Mouse (Mus musculus) lung, postnatal 36 days (tissue): ENCODE data around the gene Akt1s1.

Experiments
- DNase-seq: peaks from one replicate; pipeline ENCODE4 v3.0.0; 2022; ENCODE audit warnings: mixed read lengths

The Akt1s1 gene

DNA sequence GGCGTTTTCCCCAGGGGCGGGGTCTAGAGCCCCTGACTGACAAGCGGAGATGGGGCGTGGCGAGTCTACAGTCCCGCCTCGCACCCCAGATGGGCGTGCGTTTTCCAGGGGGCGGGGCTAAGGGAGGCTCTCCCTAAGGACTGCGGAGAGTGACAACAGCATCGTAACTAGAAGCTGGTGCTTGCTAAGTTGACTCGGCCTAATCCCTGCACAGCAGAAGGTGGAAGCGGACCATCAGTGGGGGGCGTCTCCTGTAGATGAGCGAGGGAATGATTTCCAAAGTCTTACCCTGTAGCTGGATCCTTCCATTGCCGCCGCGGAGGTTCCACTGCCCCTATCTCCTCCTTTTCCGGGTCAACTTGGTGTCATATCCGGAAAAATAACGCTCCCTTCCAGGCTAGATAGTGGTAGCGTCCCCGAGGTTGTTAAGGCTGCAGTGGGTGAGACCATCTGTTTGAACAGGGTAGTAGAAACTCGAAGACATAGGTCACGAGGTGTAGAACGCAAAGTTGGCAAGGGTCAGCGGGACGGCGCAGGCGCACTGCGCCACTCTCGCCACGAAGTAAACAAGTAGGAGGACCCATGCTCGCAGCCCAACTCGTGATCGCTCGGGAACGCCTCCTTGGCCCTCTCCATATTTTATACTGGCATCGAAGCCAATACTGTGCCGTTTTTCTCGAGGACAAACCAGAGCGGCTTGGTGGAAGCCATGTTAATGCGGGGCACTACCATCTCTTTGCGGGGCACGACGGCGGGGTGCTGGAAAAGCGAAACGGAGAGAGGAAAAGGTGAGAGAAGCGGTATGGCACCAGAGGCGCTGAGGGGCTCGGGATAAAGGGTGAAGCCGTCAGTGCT, at the start of gene Akt1s1, which contains the start of gene Tbc1d17:
Akt1s1 (plus strand) TSS at position 431 of the 855 bp plus-strand sequence.
Tbc1d17 (minus strand) TSS at position 519 of the 855 bp plus-strand sequence.
- peak; percentile 100 for DNase-seq

DNA sequence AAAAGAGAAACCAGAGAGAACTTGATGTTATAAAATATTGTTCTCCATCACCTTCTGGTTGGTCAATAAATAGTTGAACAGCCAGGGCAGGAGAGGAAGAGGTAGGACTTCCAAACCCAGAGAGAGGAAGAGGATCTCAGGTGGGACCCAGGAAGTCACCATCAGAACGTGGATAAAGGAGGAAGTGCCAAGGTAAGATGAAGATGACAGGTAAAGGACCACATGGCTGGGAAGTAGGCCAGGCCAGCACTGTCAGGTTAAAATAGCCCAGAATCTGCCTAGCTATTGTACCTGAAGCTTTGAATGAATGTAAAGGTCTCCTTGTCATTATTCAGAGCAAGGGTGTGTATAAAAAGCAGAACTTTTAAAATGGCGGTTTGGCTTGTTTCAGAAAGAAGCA, 39.9 kb upstream of the Akt1s1 start:
- no peak for DNase-seq

DNA sequence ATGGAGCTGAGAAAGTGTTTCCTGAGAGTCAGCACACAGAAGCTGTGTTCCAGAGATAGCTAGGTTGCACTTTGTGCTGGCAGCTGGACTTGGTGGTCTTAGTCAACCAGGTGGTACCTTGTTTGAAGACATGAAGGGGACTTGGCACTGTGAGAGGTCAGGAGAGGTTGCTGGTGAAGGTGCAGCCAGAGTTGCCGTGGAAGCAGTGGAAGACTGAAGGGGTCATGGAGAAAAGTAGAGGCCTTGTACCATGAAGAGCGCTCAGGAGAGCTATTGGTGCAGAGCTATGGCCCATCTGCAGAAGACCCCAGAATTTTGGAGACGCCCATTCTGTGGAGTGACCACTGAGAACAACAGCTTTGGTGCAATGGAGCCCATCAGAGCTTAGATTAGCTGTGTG, 39.3 kb upstream of the Akt1s1 start:
- no peak for DNase-seq

- DNase-seq, result no peak
Measured at GRCm38 (mm10) chr7:44810365-44810764, 38.4 kb upstream of the Akt1s1 start.

DNA sequence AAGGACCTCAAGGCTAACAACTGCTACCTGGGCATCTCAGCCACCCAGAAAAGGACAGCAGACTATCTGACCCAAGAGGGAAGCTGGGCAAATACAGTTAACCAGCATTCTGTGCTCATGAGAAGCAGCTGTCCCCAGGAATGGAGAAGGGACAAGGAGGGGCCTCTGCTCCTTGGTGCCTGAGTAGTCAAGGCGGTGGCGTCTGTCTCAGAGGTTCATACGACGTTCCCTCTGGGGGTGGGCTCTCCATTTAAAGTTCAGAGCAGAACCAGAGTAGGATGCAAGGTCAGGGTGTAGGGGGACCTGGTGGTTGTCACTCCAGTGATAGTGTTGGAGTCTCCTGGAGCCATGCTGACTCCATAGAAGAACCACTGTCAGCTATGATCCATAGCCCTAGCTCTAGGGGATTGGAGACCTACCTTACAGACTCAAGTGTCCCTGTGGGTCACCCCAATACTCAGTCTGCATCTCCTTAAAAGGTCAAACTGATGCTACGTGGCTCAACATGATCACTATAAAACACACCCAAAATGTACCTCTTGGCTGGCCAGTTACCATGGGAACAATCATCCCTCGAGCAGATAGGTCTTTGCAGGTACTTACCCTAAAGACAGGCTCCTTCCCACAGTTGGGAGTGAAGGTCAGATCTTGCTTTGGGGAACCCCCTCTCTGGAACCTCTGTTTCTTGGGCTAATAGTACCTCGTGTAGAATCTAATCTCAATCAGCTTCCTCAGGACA, 37.8 kb upstream of the Akt1s1 start:
- DNase-seq, result no peak

DNA sequence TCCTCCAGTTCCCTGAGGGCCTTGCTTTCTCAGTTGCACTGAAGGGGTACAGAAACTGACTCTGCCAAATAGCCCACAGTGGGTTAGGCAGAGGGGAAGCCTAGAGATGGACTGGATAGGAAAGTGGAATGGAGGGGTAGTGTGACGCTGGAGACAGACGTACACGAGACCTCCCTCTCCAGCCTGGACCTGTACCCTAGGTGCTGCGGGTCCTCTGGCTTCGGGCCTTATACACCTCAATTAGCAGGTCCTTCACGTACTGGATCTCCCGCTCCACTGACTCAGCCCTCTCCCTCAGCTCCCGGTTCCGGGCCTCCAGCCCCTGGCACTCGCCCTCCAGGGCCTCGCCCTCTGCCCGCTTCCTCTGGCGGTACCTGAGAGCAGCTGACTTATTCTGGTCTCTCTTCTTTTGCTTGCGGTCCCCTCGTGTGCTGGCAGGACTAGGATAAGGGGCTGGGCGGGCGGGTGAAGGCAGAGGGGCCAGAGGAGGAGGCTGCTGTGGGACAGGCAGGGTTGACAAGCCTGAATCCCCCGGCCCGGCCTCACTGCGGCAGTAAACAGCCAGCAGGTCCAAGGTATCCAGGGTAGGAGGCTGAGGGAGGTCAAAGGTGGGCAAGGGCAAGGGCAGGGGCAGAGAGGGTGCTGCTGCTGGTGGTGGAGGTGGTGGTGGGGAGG, 36.0 kb upstream of the Akt1s1 start:
- no peak for DNase-seq

DNA sequence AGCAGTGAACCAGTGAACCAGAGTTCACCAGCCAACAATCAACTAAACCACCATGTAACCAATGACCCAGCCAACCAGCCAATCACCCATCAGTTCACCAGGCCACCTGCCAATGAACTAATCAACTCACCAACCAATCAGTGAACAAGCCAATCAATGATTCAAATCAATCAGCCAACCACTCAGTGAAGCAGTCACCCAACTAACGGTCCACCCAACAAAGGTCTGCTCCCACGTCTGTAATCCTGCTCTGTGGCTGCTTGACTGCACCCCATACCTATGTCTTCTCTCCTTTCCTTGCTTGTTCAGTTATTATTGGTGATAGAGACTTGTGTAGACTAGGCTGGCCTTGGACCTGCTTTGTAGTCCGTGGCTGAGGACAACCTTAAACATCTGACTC, 34.8 kb upstream of the Akt1s1 start:
- DNase-seq, result no peak

GRCm38 (mm10) chr7:44814423-44814822, 34.4 kb upstream of the Akt1s1 start:
- DNase-seq, result no peak

DNA sequence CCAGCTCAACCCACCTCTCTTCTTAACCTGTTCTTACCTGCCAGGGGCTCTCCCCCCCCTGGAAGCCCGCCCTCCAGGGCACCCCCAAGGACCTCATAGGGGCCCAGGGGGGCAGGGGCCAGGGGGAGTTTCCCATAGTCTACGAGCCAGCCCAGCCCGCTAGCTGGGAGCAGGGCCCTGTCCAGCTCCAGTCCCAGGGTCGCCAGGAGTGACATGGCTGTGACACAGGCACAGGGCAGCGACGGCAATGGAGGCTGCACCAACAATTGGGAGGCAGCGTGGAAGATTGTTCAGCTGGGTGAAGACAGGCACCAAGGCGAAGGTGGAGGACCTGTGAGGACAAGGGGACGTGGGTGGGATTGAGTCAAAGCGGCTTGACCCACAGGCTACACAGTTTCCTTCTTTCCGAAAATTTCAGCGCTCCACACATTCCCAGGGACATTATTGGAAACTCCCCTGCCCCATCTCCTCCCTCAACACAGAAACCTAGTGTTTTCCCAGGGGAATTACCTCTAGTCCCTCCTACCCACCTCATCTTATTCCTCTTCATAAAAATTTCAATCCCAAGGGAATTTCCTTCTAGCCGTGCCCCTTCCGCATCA, 33.7 kb upstream of the Akt1s1 start:
- no peak for DNase-seq

DNA sequence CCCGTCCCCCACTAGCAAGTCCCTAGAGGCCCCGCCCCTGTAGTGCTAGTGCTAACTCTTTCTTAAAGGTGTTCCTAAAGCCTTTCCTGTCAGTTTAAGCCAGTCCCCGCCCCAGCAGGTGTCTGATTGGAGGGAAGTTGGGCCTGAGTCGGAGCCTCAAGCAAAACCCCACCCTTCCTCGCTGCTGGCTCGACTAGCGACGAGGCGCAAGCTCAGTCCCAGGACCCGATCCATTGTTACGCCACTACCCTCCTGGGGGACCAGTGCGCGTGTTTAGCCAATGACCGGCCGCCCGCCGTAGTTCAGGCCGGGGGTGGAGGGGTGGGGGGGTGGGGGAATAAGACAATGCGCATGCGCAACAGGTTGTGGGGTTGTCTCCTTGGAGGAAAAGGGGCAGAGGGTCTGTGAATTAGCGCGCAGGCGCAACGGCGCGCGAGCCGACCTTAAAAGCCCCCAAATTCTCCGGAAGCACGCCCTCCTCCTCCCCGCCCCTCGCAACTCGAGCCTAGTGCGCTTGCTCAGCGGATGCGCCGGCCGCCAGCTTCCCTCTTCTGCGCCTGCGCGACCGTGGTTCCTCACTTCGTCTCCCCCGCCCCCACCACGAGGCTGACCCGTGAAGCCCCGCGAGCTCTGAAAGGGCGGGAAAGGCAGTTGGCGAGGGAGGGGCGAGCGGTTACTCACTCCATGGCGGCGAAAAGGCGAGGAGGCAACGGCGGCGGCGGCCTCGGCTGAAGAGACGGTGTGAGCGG, 32.9 kb upstream of the Akt1s1 start, which contains the start of the genes Nup62 and Il4i1:
Nup62 (plus strand) TSS at position 368 of the 749 bp plus-strand sequence.
Il4i1 (plus strand) TSS at position 667 of the 749 bp plus-strand sequence.
- peak; percentile 99 for DNase-seq

DNA sequence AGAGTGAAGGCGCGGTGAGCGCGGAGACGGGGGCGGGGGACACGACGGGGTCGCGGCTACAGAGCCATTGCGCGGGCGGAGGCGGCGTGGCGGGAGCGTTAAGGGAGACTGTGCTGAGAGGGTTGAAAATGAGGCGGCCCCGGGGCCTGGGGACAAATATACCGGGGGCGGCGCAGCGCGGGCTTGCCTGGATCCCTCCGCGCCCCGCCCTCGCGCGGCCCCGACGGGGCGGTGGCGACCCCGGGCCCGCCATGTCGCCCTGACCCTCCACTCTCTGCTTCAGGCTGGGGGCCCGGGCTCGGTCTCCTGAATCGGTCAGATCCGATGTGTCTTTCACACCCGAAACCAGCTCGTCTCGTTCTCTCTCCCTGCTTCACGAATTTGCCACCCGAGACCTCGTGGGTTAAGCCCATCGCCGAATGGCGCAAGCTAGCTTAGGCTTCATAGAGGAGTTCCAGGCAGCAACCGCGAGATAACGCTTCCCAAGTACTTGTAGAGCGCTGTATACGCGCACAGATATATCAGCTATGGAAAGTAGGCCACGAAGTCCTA, 32.2 kb upstream of the Akt1s1 start, which contains the start of gene Atf5:
Atf5 (minus strand) TSS at position 189 of the 552 bp plus-strand sequence.
- peak; percentile 52 for DNase-seq

DNA sequence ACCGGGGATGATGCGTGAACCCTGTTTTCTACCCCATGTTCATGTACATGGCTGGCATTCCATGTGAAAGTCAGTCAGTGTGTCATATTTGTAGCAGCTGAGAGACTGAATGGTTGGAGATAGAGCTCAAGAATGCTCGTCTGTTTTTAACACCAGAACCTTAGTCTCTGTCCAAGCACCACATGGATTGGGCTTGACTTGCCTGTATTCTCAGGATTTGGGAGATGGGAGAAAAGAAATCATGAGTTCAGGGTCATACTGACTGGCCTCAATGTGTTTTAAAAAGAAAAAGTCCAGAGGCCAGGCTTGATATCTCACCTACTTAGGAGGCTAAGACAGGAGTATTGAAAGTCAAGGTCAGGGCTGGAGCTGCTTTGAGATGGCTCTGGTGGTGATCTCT, 31.4 kb upstream of the Akt1s1 start:
- peak; percentile 2 for DNase-seq

- peak; percentile 51 for DNase-seq
Measured at GRCm38 (mm10) chr7:44818164-44818563, 30.6 kb upstream of the Akt1s1 start.

DNA sequence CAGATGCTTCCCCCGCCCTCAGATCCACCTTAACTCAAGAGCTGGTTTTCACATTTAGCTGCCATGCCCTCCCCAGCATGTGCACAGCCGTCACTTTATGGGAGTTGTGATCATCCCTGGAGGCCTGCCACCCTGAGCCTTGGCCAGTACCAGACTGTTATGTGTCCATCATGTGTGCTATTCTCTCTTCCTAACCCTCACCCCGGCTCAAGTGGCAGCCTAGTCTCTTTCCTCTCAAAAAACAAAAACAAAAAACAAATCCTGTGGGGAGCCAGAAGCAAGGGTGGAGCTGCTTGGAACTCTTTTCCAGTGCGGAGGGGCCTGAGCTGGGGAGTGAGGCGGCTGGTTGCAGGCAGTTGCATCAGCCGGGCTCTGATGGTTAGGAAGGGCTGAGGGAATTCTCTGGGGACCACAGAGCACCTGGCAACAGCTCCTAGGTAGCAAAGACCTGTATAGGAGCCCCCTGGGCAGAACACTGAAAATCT, 30.0 kb upstream of the Akt1s1 start:
- peak; percentile 67 for DNase-seq

- no peak for DNase-seq
Measured at GRCm38 (mm10) chr7:44819391-44819790, 29.4 kb upstream of the Akt1s1 start.

DNA sequence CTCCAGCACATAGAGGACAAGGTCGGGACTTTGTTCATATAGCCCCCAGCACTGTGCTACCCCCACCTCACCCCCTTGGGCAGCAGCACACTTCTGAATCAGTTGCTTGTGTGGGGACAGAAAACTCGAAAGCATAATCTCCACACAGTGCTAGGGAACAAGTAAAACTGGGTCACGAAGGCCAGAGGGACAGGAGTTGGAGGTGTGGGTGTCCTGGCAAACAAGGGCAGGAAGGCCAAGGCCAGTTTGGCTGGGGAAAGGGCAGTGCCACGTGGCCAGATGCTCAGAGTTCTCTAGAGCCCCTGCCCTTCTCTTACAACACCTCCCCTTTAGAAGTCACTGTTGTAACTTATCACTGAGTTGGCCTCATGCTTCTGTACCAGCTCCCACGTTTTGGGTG, 28.9 kb upstream of the Akt1s1 start:
- DNase-seq, result peak; percentile 25

- DNase-seq, result no peak
Measured at GRCm38 (mm10) chr7:44820525-44820924, 28.3 kb upstream of the Akt1s1 start.

DNA sequence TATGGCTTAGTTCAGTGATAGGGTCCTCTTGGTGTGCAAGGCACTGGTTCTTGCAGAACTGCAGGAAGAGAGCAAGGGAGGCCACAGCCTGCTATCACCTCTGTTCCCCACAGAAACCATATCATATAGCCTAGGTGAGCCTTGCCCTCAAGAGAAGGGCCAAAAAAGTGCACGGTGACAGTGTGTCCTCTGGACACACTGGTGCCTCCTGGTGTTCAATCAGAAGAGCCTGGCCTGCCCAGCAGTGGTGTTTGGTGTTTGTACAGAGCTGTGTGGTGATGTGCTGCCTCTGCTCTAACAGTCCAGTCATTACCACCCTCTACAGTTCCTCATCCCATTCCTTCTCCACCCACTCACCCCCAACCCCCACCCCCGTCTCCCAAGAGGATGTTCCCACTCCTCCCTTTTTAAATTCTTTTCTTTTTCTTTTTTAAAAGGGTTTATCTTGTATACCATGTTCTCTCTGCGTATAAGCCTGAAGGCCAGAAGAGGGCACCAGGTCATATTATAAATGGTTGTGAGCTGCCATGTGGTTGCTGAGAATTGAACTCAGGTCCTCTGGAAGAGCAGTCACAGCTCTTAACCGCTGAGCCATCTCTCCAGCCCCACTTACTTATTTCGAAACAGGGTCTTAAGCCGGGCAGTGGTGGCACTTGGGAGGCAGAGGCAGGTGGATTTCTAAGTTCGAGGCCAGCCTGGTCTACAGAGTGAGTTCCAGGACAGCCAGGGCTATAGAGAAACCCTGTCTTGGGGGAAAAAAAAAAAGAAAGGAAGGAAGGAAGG, 26.9 kb upstream of the Akt1s1 start:
- no peak for DNase-seq

DNA sequence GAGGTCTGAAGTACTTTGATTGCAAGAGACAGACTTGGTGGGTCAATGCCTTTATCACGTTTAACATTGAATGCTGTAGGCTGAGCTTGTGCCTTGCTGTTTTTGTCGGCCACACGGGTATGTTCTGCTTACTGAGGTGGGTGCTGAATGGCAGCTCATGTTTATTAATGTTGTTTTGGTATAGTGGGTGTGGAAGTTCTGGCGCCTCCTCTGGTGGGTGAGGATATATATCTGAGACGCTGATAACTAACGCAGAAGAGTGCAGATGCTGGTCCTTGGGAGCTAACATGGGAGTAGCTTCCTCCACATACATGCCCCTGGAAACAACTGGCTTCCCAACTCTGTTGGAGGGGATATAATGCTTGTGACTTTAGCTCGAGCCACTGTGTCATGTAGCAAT, 25.4 kb upstream of the Akt1s1 start:
- DNase-seq, result no peak

GRCm38 (mm10) chr7:44824872-44825271, 23.9 kb upstream of the Akt1s1 start:
- DNase-seq, result peak; percentile 91

DNA sequence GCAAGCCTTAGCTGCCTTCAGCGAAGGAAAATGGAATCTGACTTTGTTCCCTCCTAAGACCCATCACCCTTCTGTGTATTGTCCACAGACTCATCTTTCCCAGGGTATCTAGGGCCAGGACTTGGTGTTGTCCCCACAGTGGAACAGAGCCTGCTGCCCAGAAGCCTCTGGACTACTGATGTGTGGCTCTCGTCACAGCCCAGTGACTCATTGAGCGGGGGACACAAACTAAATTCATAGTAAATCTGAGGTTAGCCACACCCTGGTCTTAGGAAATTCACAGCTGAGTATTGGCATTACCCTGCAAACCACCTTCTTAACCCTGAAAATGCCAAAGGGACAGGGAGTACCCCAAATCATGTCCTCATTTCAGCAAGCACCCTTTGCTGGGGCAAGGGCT, 22.0 kb upstream of the Akt1s1 start:
- DNase-seq, result peak; percentile 40
